Mouse (Mus musculus) embryonic stem cell, embryonic (primary cell): Measurements from ENCODE around the gene Limd2.

Source experiments
- CTCF ChIA-PET, 4 experiments: fragments of 300-600 bp in 2 of 4; fragments of 350-600 bp in 2 of 4; sonication (Branson Sonifier 250); formaldehyde crosslinking; loops; one replicate each; lab custom pipeline; 2022; ENCODE audit warnings: inconsistent platforms in 2 of 4; lab: Charles Lee
- POLR2A ChIA-PET, 4 experiments: fragments of 300-600 bp in 2 of 4; fragments of 350-600 bp in 2 of 4; sonication (Branson Sonifier 250); formaldehyde crosslinking; loops; one replicate each; lab custom pipeline; 2022; ENCODE audit warnings: antibody characterized with exemption in 4 of 4, inconsistent platforms in 1 of 4; lab: Charles Lee

Limd2 gene

GRCm38 (mm10) chr11:106111688-106112087 lies 49.0 kb downstream of the Limd2 start:
- ChIA-PET POLR2A (interaction anchor here in 2 of 4 experiments (0.8 to 1.4 kb wide), 4 partner anchors 10 to 153 kb away, joined by 3 to 4 read pairs (median 3); no protein-coding TSS in a partner anchor), CTCF (no interaction called here)
